Mouse (Mus musculus): ENCODE results near the gene Fsip1. TPM values are rescaled to one million over a fixed set of nuclear protein-coding genes. Genes with fewer than 3 reads are reported as not detected.

The Fsip1 gene
- polyA plus RNA-seq, 1 experiment from 2014 or later = not detected

- peaks cover 51% of the 10 kb centered on the region for H3K36me3 ChIP-seq
- WGBS = 77% methylated on average over 11 of the region's 11 CpGs
These were observed 131.4 kb downstream of the Fsip1 start for GRCm38 (mm10) chr2:118125211-118125939.

GRCm38 (mm10) chr2:118124437-118124836 is 132.3 kb downstream of the Fsip1 start:
- Histone ChIP-seq H3K27ac (ENCODE audit: poor library complexity, severe bottlenecking) (no peak overlapping the region), H3K27me3 (replicated peaks) (no peaks in the 10 kb centered on the region), H3K4me1 (replicated peaks) (no peaks in the 10 kb centered on the region), H3K4me3 (no peak overlapping the region), H3K9me3 (replicated peaks) (0 out of 2 replicates have a peak, but pooled peaks cover 3% of the 10 kb centered on the region), H3K9ac (no peak overlapping the region), H3K4me2 (no peak overlapping the region), H3K36me3 (peaks cover 60% of the 10 kb centered on the region)
- 85% methylated on average over 7 of the region's 7 CpGs for WGBS
- ATAC-seq (ENCODE audit: insufficient number of reproducible peaks, low FRiP score) = no peak

More at GRCm38 (mm10) chr2:118125211-118125939, 131.4 kb downstream of the Fsip1 start:
- Histone ChIP-seq H3K27ac (ENCODE audit: poor library complexity, severe bottlenecking) (no peak overlapping the region), H3K4me3 (no peak overlapping the region), H3K27me3 (replicated peaks) (no peaks in the 10 kb centered on the region), H3K4me1 (replicated peaks) (no peaks in the 10 kb centered on the region), H3K9ac (no peak overlapping the region), H3K4me2 (no peak overlapping the region), H3K9me3 (replicated peaks) (no peaks in the 10 kb centered on the region)
- no peak for ATAC-seq (ENCODE audit: insufficient number of reproducible peaks, low FRiP score)

GRCm38 (mm10) chr2:118123743-118124142 is 133.0 kb downstream of the Fsip1 start:
- Histone ChIP-seq H3K9ac (no peak overlapping the region), H3K4me3 (no peak overlapping the region), H3K27ac (ENCODE audit: poor library complexity, severe bottlenecking) (no peak overlapping the region), H3K4me2 (no peak overlapping the region), H3K4me1 (replicated peaks) (no peaks in the 10 kb centered on the region), H3K36me3 (peaks cover 67% of the 10 kb centered on the region), H3K27me3 (replicated peaks) (no peaks in the 10 kb centered on the region), H3K9me3 (replicated peaks) (0 out of 2 replicates have a peak, but pooled peaks cover 3% of the 10 kb centered on the region)
- no peak for ATAC-seq (ENCODE audit: insufficient number of reproducible peaks, low FRiP score)
- 85% methylated on average over 9 of the region's 9 CpGs for WGBS

GRCm38 (mm10) chr2:118122291-118122690 is 134.5 kb downstream of the Fsip1 start:
- Histone ChIP-seq H3K27ac (ENCODE audit: poor library complexity, severe bottlenecking) (no peak overlapping the region), H3K9ac (no peak overlapping the region), H3K27me3 (replicated peaks) (no peaks in the 10 kb centered on the region), H3K4me1 (replicated peaks) (no peaks in the 10 kb centered on the region), H3K4me3 (no peak overlapping the region), H3K4me2 (no peak overlapping the region), H3K9me3 (replicated peaks) (0 out of 2 replicates have a peak, but pooled peaks cover 3% of the 10 kb centered on the region), H3K36me3 (peaks cover 82% of the 10 kb centered on the region)
- WGBS = 90% methylated on average over 6 of the region's 6 CpGs
- ATAC-seq (ENCODE audit: insufficient number of reproducible peaks, low FRiP score) = no peak

GRCm38 (mm10) chr2:118120751-118121150 is 136.0 kb downstream of the Fsip1 start:
- H3K27ac ChIP-seq (ENCODE audit: poor library complexity, severe bottlenecking) = no peak overlapping the region
- WGBS = 89% methylated on average over 7 of the region's 7 CpGs
- peaks cover 92% of the 10 kb centered on the region for H3K36me3 ChIP-seq
- no peak overlapping the region for H3K4me2 ChIP-seq
- H3K4me1 ChIP-seq (replicated peaks) = 0 out of 2 replicates have a peak, but pooled peaks cover 5% of the 10 kb centered on the region
- 0 out of 2 replicates have a peak, but pooled peaks cover 3% of the 10 kb centered on the region for H3K9me3 ChIP-seq (replicated peaks)
- no peak for ATAC-seq (ENCODE audit: insufficient number of reproducible peaks, low FRiP score)
- H3K9ac ChIP-seq = no peak overlapping the region
- H3K4me3 ChIP-seq = no peak overlapping the region
- H3K27me3 ChIP-seq (replicated peaks) = no peaks in the 10 kb centered on the region

GRCm38 (mm10) chr2:118120095-118120494 is 136.7 kb downstream of the Fsip1 start:
- H3K36me3 ChIP-seq = peaks cover 90% of the 10 kb centered on the region

GRCm38 (mm10) chr2:118119684-118120083 is 137.1 kb downstream of the Fsip1 start:
- 0 out of 2 replicates have a peak, but pooled peaks cover 3% of the 10 kb centered on the region for H3K9me3 ChIP-seq (replicated peaks)
- H3K4me1 ChIP-seq (replicated peaks) = 0 out of 2 replicates have a peak, but pooled peaks cover 5% of the 10 kb centered on the region
- no peak overlapping the region for H3K27ac ChIP-seq (ENCODE audit: poor library complexity, severe bottlenecking)
- H3K4me3 ChIP-seq = no peak overlapping the region
- H3K4me2 ChIP-seq = no peak overlapping the region
- H3K27me3 ChIP-seq (replicated peaks) = no peaks in the 10 kb centered on the region
- H3K36me3 ChIP-seq = peaks cover 86% of the 10 kb centered on the region
- ATAC-seq (ENCODE audit: insufficient number of reproducible peaks, low FRiP score) = no peak
- WGBS = 92% methylated on average over 12 of the region's 12 CpGs
- no peak overlapping the region for H3K9ac ChIP-seq

More at GRCm38 (mm10) chr2:118120095-118120494, 136.7 kb downstream of the Fsip1 start:
- Histone ChIP-seq H3K4me2 (no peak overlapping the region), H3K27me3 (replicated peaks) (no peaks in the 10 kb centered on the region), H3K27ac (ENCODE audit: poor library complexity, severe bottlenecking) (no peak overlapping the region), H3K9ac (no peak overlapping the region), H3K4me1 (replicated peaks) (0 out of 2 replicates have a peak, but pooled peaks cover 5% of the 10 kb centered on the region), H3K4me3 (no peak overlapping the region), H3K9me3 (replicated peaks) (0 out of 2 replicates have a peak, but pooled peaks cover 3% of the 10 kb centered on the region)
- 93% methylated on average over 11 of the region's 11 CpGs for WGBS
- ATAC-seq (ENCODE audit: insufficient number of reproducible peaks, low FRiP score) = no peak

- Histone ChIP-seq H3K4me1 (replicated peaks) (0 out of 2 replicates have a peak, but pooled peaks cover 5% of the 10 kb centered on the region), H3K27ac (ENCODE audit: poor library complexity, severe bottlenecking) (no peak overlapping the region), H3K27me3 (replicated peaks) (no peaks in the 10 kb centered on the region), H3K9me3 (replicated peaks) (0 out of 2 replicates have a peak, but pooled peaks cover 3% of the 10 kb centered on the region), H3K9ac (no peak overlapping the region), H3K36me3 (peaks cover 74% of the 10 kb centered on the region), H3K4me2 (no peak overlapping the region), H3K4me3 (no peak overlapping the region)
- no peak for ATAC-seq (ENCODE audit: insufficient number of reproducible peaks, low FRiP score)
- 90% methylated on average over 7 of the region's 7 CpGs for WGBS
These were observed 138.3 kb downstream of the Fsip1 start for GRCm38 (mm10) chr2:118118515-118118914.

- 79% methylated on average over 6 of the region's 6 CpGs for WGBS
- no peak for ATAC-seq (ENCODE audit: insufficient number of reproducible peaks, low FRiP score)
- H3K4me1 ChIP-seq (replicated peaks) = peaks cover 7% of the 10 kb centered on the region
- H3K4me2 ChIP-seq = no peak overlapping the region
- H3K36me3 ChIP-seq = peaks cover 70% of the 10 kb centered on the region
- no peak overlapping the region for H3K9ac ChIP-seq
- 0 out of 2 replicates have a peak, but pooled peaks cover 3% of the 10 kb centered on the region for H3K9me3 ChIP-seq (replicated peaks)
- H3K27me3 ChIP-seq (replicated peaks) = no peaks in the 10 kb centered on the region
- H3K4me3 ChIP-seq = no peak overlapping the region
- no peak overlapping the region for H3K27ac ChIP-seq (ENCODE audit: poor library complexity, severe bottlenecking)
These were observed 138.7 kb downstream of the Fsip1 start for GRCm38 (mm10) chr2:118118045-118118444.

- H3K9ac ChIP-seq = no peak overlapping the region
- 71% methylated on average over 11 of the region's 11 CpGs for WGBS
- no peak overlapping the region for H3K4me2 ChIP-seq
- ATAC-seq (ENCODE audit: insufficient number of reproducible peaks, low FRiP score) = no peak
- H3K9me3 ChIP-seq (replicated peaks) = 0 out of 2 replicates have a peak, but pooled peaks cover 3% of the 10 kb centered on the region
- no peaks in the 10 kb centered on the region for H3K27me3 ChIP-seq (replicated peaks)
- peaks cover 12% of the 10 kb centered on the region for H3K4me1 ChIP-seq (replicated peaks)
- H3K27ac ChIP-seq (ENCODE audit: poor library complexity, severe bottlenecking) = no peak overlapping the region
- no peak overlapping the region for H3K4me3 ChIP-seq
- peaks cover 63% of the 10 kb centered on the region for H3K36me3 ChIP-seq
These were observed 139.4 kb downstream of the Fsip1 start for GRCm38 (mm10) chr2:118117401-118117800.

- WGBS = 58% methylated on average over 3 of the region's 3 CpGs
- H3K9me3 ChIP-seq (replicated peaks) = 0 out of 2 replicates have a peak, but pooled peaks cover 3% of the 10 kb centered on the region
- ATAC-seq (ENCODE audit: insufficient number of reproducible peaks, low FRiP score) = no peak
- H3K4me2 ChIP-seq = no peak overlapping the region
- no peaks in the 10 kb centered on the region for H3K27me3 ChIP-seq (replicated peaks)
- H3K9ac ChIP-seq = no peak overlapping the region
- no peak overlapping the region for H3K4me3 ChIP-seq
- peaks cover 16% of the 10 kb centered on the region for H3K4me1 ChIP-seq (replicated peaks)
- peaks cover 60% of the 10 kb centered on the region for H3K36me3 ChIP-seq
- no peak overlapping the region for H3K27ac ChIP-seq (ENCODE audit: poor library complexity, severe bottlenecking)
These were observed 139.9 kb downstream of the Fsip1 start for GRCm38 (mm10) chr2:118116754-118117290.

Data from heart, embryonic 12.5 days (tissue).